Mouse (Mus musculus) ovary, postnatal 36 days (tissue): ENCODE measurements around the gene Phip.

Experiments used
- DNase-seq: peaks from one replicate; pipeline ENCODE4 v3.0.0; 2022; ENCODE audit warnings: low spot score, mixed read lengths

Phip gene

DNA sequence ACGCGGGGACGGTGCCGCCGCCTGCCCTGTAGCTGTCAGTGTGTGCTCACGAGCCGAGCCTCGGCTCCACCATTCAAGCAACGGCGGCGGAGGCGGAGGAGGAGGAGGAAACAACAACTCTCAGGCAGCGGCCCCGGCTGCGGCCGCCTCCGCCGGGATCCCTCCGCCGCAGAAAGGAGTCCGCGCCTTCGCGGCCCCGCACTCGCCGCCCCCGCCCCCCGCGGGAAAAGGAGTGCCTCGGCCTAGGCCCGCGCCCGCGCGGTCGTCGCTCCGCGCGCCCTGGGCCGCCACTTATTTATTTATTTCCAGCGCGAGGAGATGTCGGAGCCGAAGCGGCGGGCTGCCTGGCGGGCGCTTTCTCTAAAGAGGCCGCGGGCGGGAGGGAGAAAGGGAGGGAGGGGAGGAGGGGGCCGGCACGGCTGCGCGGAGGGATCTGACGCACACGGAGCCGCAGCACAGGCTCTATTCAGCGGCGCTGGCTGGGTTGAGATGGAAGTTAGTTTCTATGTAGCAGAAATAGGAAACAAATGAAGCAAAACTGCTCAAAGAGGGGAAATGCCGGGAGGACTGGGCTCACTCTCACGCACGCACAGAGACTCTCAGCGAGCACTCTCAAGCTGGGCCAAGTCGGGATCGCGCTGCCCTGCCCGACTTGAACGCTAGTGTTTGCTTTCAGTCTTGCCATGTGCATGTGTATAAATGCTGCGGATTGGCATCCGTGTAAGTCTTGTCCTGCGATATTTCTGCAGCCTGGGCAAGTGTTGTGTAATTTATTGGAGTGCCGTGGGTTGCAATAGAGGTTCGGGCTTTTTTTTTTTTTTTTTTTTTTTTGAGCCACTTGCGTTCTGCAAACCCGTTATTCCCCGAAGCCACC is at the start of gene Phip:
Gene Phip, minus strand, starts transcription at position 175 of the 874 bp plus-strand sequence.
- peak; percentile 95 for DNase-seq

DNA sequence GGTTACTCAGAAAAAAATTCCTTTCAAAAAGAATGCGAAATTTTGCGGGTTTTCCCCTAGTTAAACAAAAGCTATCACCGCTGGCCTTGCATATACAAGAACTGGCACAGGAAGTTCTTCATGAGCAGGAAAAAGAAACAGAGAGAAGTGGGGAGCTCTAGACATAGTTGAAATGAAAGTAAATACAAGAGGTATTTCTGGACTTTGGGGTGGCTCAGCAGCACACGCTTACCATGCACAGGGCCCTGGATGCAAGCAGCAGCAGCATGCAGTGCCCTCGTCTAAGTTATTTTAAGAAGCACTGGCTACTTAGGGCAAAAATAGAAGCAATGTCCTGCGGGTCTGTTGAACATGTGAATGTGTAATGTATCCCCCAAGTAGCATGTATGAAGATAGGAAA is 48.4 kb upstream of the Phip start:
- DNase-seq, result no peak

DNA sequence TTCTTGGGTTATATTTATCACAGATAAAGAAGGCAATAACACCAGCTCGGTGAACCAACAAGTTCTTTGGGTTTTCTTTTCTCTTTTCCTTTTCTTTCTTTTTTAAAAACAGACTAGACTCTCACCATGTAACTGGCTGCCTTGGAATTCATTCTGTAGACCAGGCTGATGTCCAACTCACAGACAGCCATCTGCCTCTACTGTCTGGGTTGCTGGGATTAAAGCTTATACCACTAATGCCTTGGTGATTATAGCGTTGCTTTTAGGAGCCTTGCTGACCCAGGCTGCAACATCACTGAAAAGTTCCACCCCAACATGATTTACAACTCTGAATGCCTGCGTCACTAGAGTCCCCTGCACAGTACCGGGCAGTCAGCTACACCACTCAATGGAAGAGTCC is 39.2 kb upstream of the Phip start:
- DNase-seq, result no peak

DNA sequence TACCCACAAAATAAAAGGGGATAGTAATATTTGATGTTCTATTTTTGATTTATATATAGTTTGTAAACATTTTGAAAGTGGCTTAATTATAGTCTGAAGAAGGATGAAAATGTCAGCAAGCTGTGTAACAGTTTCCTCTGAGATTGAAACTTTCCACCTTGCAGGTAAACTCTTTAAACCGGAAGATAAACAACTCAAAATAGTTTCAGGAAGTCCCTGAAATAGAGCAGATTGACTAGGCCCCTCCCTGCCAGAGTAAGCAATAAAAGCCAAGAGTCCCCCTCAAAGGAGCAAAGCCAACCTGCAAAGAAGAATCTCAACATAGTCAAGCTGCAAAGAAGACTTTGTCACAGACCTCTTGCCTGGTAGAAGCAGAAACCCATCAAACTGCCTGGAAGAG is 33.0 kb upstream of the Phip start:
- no peak for DNase-seq

DNA sequence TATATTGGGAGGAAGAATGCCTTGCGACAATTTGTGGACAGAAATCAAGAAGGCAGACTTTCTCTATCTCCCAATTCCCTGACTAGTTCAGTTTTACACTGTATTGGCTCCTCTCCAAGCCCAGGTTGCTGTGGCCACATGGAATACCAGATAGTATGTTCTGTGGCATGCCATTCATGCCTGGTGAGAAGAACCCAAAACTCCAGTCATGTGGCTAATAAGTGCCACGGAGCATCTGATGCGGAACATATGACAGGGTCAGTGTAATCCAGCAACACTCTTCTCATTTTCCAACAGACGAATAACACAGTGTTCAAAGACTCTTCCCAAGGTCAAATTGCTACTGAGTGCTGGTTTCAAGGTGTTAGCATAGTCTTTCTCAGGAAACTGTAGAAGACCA is 26.0 kb upstream of the Phip start:
- no peak for DNase-seq

DNA sequence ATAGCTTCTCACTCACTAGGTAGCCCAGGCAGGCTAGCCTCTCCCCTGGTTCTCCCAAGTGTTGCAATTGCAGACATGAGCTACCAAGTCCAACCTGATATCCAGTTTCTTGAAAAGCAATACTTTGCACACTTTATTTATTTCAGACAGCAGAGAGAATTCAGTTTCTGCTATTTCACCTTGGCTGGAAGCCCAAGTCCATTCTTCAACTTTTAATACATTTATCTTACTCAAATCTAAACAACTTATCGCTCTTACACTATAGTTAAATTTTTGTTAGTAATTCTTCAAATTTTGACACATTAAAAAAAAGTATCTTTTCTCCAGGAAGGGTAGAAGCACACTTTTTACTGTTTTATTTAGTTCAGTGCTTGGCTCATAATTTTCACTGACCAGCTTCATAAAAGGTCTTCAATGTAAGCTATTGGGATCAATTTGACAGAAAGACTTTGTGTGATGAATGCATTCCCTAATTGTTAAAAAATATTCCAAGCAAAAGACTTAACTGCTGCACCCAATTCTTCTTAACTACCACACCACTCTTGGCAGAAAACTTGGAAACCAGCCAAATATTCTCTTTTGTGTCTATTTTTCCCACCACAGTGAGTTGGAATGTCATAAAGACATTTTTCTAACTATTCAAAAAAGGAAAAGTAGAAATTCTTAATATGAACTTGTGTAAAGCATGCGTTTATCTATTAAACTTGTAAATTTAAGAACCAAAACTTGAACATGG is 22.6 kb upstream of the Phip start:
- DNase-seq, result no peak

DNA sequence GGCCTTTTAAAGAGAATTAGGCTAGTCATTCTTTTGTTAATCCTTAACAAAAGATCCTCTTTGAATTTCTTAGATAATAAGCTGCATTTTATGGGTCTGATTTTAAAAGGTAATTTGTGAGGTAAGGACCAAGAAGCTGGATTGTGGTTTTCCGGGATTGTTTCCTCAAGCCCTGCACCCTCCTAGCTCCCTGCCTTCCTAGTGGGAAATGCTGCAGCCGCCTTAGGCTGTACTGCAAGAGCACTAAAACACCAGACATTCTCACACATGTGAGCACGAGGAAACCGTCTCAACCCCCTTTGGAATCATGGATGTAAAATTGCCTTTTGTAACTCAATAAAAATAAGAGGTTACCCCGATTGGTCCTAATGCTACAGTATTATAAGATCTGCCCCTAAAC is 1.6 kb upstream of the Phip start:
- peak; percentile 17 for DNase-seq

DNA sequence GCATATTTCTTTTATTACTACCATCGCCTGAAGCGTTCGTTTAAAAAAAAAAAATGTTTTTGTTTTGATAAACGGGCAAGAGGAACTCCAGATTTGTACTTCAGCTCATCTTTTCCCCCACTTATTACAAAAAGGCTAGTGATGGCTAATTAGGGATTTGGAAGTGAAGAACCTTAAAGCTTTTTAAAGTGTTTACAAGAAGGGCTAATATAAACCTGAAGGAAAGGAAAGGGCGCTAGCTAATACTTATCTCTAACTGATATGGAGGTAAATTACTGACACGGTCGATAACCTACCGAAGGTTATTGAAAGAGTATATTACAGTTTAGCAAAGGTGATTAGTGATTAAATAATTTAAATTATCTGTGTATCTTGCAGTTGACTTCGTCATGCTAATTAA is 903 bp upstream of the Phip start:
- no peak for DNase-seq

DNA sequence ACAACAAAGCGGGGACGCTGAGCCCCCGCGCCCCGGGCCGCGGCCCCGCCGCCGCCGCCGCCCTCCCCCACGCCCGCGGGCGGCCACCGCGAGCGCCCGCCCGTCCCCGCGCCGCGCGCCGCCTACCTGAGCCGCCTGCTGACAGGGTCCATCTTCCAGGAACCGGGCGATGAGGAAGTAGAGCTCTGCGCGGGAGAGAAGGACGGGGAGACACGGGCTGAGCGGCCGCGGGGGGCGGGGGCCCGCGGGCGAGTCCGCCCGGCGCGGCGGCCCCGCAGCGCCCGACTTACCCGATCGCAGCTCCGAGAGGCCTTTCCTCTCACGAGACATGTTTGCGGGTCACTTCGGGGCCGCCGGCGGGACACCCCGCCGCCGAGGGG is 364 bp downstream of the Phip start:
- DNase-seq, result no peak

DNA sequence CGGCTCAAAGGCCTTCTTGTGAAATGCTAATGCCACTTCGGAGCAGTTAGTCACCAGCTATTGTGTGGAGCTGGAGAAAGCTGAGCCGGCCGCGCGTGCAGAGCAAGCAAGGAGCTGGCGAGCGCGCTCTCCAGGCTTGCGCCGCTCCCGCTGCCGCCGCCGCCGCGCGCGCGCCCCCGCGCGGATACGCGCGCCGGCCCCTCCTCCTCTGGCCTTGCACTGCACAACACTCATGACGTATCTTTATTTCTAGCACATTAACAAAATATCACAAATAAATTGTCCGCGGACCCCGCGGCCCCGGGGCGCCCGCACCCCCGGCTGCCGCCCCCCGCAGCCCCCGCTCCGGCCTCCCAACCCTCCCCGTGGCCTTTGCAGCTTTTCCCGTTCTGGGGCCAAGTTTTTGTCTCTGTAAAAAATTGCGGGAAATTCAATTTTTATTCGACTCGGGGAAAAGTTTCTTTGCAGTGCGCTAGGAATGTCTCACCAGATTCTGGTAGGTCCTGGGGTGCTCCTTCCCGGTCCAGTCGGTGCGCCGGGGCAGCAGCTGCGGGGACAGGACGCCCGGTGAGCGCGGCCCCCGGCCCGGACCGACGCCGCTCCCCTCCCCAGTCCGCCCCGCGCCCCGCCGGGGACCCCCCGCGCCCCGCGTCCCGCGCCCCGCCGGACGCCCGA is 992 bp downstream of the Phip start:
- DNase-seq, result peak; percentile 88

DNA sequence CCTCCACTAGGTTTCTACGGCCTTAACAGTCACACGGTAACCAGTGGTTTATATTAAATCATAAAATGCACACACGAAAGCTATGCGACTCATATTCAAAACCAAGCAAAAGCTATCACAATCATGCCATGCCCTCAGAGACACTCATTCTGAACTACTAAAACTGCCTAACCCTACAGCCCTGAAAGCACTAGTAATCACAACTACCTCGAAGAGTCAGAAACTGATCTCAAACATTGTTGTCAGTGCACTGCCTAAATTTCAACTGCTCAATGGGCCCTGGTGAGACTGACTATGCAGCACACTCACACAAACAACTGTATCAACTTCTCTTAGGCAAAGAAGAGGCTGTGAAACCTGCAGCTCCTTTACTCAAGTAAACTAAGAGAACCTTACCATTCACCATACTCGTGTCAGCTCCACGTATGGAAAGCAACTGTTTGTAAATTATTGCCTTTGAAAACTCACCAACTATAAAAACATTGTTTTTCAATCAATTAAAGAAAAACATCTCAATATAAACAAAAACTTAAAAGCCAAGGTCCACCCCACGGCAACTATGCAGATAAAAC is 1.9 kb downstream of the Phip start:
- DNase-seq, result no peak

DNA sequence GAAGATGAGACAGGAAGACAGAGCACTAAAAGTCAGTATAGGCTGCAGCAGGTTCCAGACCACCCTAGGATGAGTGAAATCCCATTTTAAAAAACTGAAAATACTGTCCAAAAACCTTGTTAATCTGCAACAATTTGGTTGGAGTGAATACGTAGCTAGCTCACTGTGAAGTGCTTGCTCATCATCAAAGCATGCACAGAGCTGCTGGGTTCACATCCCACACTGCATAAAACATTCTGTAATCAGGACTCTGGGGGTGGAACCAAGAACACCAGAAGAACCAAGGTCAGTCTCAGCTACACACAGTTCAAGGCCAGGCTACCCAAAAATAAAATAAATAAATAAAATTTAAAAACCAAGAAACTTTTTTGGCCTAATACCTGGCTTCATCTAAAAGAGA is 3.9 kb downstream of the Phip start:
- DNase-seq, result no peak

DNA sequence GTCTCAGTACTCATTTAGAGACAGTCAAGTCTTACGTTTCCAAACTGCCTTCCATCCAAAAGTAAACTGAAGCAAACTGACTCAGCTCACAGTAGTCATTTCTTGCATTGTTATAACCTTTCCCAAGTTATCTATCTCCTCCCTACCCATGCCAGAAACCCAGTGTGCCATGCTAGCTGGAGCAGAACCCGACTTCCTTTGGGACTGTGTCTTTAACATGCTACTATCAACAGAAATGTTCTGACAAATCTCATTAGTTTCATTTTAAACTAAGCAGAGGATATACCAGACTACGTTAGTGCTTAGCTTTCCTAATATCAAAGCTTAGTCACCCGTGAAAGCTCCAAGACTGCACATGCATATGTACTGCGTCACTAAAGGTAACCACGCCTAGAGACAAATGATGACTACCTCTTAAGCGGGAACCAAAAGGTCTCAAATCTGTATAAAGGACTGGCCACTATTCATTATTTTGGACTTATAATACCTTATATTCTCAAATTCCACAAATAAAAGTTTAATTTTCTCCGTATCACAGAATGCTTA is 8.2 kb downstream of the Phip start:
- DNase-seq, result no peak

DNA sequence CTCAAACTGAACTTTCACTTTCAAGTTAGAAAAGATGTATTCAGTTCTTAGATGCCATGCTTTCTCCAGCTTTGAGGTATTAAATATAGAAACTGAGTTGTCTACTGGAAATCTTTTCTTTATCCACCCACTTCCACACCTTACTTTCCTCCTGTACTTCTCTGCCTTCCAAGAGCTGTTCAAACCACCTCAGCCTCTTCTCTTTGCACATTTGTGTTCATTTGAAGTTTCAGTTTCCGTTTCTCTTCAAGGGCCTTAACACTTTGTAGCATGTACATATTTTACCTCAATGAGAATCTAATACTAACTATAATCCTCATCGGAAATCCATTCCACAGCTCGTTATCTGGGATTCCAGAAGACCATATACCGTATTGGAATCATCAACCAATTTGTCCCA is 11.3 kb downstream of the Phip start:
- DNase-seq, result no peak

DNA sequence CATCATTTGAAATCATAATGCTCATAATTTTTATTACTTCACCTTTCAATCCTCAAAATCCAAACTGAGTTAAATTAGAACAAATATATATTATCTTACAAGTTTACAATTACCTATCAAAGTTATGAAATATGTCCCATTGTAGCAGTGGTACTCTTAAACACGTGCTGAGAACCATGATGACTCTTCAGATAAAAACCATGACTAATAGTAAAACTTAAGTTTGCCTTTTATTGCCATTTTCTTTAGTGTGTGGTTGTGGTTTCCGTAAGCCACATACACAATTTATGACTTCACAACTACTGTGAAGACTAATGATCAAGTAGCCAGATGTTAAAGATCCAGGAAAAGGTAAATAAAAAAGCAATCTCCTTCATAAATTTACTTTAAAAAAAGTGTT is 14.0 kb downstream of the Phip start:
- DNase-seq, result no peak

DNA sequence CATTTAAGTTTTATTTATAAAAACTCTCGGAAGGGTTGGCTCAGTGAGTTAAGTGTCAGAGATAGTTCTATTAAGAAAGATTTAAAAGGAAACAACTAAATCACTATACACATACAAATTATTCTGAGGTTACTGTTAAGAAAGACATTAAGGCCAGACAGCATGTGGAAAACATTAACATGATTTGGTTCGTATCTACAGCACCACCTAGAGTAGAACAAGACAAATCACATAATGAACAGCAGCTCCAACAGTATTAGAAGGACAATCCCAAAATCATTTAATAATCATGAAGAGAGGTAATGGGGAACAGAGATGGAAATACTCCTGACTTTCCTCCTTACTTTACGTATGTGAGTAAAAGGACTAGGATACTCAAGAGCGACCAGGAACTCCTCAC is 20.0 kb downstream of the Phip start:
- no peak for DNase-seq

DNA sequence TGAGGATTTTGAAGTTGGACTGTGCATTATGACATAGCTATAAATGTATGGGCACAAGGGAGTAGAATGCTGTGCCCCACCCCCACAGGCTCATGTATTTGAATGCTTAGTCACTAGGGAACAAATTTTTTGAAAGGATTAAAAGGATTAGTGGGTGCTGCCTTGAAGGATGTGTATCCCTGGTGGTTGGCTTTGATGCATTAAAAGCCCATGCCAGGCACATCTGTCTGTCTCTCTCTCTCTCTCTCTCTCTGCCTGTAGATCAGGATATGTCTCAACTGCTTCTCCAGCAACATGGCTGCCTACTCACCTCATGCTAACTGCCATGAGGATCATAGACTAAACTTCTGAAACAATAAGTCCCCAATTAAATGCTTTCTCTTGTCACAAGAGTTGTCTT is 23.0 kb downstream of the Phip start:
- no peak for DNase-seq

DNA sequence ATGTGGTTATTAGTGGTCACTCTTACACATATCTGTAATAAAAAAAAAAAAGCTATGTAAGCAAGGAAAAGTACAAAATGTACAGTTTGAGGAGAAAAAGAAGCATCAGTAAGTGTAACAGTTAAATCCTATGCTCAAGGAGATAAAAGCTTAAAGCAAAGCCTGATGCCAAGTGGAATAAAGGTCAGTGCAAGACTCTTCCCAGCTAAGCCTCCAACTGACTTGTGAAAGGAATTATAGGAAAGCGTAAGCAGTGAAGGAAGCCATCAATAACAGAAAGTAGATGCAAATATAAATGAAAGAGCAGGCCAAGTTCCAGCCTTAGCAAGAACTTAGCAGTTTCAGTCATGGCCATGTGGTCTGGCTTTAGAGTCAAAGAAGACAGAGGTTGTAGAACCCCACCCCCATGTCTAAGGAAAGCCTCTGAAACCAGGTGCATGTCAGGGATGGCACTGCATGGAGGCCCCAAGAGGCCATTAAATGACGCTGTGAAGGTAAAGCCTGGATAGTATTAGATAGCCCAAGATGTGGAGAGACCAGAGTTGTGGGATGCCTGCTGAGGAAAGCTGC is 23.8 kb downstream of the Phip start:
- no peak for DNase-seq

DNA sequence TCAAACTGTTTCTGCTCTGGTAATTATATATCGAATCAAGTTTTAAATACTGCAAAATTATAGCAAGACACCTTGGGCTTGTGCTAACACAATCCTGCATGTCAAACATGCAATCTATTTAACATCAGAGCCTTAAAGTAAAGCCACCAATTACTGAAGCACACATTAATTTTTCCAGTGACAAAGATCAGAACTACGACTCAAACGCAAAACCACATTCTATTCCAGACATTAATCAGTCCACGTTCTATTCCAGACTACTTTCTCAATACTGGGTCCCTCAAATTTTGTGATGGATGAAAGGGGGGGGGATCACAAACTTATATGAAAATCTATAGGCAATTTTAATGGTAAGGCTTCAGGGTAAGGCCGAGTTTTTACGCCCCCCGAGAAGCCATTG is 68.1 kb downstream of the Phip start:
- DNase-seq, result no peak

DNA sequence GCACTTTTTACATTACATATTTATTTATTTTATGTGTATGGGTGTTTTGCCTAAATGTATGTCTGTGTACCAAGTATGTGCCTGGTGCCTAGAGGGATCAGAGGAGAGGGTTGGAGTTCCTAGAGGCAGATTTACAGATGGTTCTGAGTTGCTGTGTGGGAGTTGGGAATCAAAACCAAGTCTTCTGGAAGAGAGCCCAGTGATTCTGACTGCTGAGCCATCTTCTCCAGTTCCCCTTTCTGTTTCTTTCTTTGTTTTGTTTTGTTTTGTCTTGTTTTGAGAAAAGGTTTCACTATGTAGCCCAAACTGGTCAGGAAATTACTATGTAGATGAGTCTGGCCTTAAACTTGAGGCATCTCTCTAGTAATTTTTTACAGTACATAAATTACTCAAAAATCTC is 86.7 kb downstream of the Phip start:
- no peak for DNase-seq

DNA sequence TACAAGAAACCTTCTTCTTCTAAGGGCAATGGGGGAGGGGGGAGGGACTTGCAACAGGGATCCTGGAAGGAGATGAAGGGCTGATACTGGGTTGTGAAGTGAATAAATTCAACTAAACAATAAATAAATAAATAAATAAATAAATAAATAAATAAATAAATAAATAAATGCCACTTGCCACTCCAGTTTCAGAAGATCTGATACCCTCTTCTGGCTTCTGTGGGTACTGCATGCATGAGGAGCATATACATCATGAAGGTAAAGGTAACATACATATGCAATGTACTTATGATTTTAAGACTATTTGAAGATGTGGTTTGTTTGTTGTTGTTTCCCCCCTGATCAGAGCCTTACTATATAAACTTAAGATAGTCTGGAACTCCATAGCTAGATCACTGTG is 91.1 kb downstream of the Phip start:
- DNase-seq, result no peak

DNA sequence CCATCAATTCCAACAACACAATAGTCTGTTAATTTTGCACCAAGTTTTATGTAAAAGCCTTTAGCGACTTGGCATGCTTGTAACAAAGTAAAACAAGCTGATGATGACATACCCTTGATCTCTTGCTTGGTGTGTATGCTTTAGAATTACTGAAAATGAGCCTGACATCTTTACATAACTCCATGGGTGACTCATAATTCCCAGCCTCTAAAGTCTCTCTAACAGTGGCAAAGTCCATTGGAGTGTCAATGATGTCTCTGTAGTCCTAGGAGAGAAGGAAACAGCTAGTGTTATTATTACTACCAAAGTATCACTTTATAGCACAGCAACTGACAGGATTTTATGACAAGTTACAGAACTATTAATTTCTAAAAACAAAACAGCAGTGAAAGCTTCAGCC is 98.2 kb downstream of the Phip start:
- DNase-seq, result no peak
